Mouse (Mus musculus) forebrain, embryonic 13.5 days (tissue): ENCODE data around the gene Ptrhd1. TPM values are rescaled to one million over a fixed set of nuclear protein-coding genes. Genes with fewer than 3 reads are reported as not detected.
"Not testable (repeated sequence)": the region's sequence is repeated elsewhere in the genome, so short reads cannot be mapped to it uniquely, and the experiment has no call there.

Source experiments
- ATAC-seq: fragments of 200-750 bp; cut with Nextera tagmentation; 2 replicates; pipeline ENCODE4 v1.8.0; 2017
- H3K27ac ChIP-seq: fragments of 300-500 bp; sonication (generic); 2 replicates; pipeline ENCODE4 v1.5.1; 2015; ENCODE audit warnings: inconsistent platforms, mild to moderate bottlenecking, moderate library complexity
- H3K27me3 ChIP-seq: fragments of 300-500 bp; sonication (generic); 2 replicates; pipeline ENCODE4 v1.6.1; 2015; ENCODE audit warnings: mild to moderate bottlenecking, inconsistent platforms
- H3K36me3 ChIP-seq: fragments of 300-500 bp; sonication (generic); 2 replicates; pipeline ENCODE4 v1.6.1; 2015; ENCODE audit warnings: mild to moderate bottlenecking, inconsistent platforms; ENCODE audit not compliant: poor library complexity, severe bottlenecking
- H3K4me1 ChIP-seq: fragments of 300-500 bp; sonication (generic); 2 replicates; pipeline ENCODE4 v1.6.1; 2015; ENCODE audit warnings: inconsistent platforms
- H3K4me2 ChIP-seq: fragments of 300-500 bp; sonication (generic); 2 replicates; pipeline ENCODE4 v1.6.1; 2015; ENCODE audit warnings: inconsistent platforms, mild to moderate bottlenecking, moderate library complexity
- H3K4me3 ChIP-seq: fragments of 300-500 bp; sonication (generic); 2 replicates; pipeline ENCODE4 v1.5.1; 2015; ENCODE audit warnings: mild to moderate bottlenecking, inconsistent platforms
- H3K9ac ChIP-seq: fragments of 300-500 bp; sonication (generic); 2 replicates; pipeline ENCODE4 v1.6.1; 2015; ENCODE audit warnings: mild to moderate bottlenecking, inconsistent platforms
- H3K9me3 ChIP-seq: fragments of 300-500 bp; sonication (generic); replicated peaks from 2 replicates; pipeline ENCODE4 v1.6.1; 2016; ENCODE audit warnings: inconsistent platforms
- WGBS: fragments of 180-500 bp; shearing (Covaris S2); methylation state at CpG from one replicate; pipeline ENCODE4 v1.1.7; 2015; 5-methylcytosine and 5-hydroxymethylcytosine counted together
- polyA plus RNA-seq: library from polyadenylated mRNA; unstranded; fragments of >200 nt; fragmentation: Nextera tagmentation; extraction: Ambion mirVana; gene quantifications from 2 replicates; pipeline ENCODE4 v1.2.1, GENCODE M21; 2015

Gene Ptrhd1
- polyA plus RNA-seq, 1 experiment from 2014 or later: 5.7 TPM

DNA sequence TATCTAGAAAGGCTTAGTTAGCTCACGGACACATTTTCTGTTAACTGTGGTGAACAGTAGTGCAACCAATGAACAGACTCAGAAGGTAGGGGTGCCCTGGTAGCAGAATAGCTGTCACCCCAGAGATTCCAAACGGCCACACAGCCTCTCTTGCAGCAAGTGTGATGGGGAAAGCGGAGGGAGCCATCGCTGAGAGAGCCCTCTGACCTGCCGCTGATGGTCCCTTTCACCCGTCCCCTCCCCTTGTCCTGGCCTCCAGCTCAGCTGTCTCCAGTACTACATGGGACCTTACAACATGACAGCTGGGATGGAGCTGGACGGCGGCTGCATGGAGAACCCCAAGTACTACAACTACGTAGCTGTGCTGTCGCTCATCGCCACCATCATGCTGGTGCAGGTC, 27.7 kb upstream of the Ptrhd1 start:
- 93% methylated on average over 11 of the region's 11 CpGs for WGBS

DNA sequence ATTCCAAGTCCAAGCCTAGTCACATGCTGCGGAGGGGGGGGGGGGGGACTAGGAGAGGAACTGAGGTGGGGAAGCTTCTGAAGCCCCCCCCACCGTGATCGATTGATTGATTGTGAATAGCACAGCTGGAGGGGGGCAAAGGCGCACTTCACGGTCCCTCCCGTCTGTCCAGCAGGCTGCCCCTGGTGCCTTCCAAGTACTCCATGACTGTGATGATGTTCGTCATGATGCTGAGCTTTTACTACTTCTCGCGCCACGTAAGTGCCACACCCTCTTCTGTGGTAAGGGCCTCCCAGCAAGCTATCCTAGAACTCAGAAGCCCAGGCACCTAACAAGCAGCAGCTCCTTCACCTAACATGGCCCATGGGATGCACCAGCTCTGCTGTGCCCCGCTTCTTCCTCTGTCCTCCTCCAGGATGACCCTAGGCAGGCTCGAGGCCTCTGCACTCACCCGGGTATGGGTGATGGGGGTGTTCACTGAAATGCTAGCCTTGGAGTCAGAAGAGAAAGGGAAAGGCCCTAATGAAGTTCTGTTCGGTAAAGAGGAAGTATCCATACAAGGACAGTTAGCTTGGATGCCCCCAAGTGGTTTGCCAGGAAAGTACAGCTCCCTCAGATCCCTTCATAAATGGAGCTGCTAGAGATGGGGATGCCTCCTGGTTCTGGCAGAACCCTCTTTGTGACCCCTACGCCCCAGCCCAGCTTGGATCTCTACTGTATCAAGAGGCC, 25.3 kb upstream of the Ptrhd1 start:
- Histone ChIP-seq H3K27me3 (no peaks in the 10 kb centered on the region), H3K4me3 (no peak overlapping the region), H3K27ac (no peak overlapping the region), H3K9ac (no peak overlapping the region), H3K36me3 (peaks cover 87% of the 10 kb centered on the region), H3K4me2 (no peak overlapping the region), H3K4me1 (no peaks in the 10 kb centered on the region), H3K9me3 (no peaks in the 10 kb centered on the region)
- 82% methylated on average over 15 of the region's 15 CpGs for WGBS
- 0 out of 2 replicates have a peak, but pooled peaks have one; percentile 19 for ATAC-seq

More for the DNA sequence above, 27.7 kb upstream of the Ptrhd1 start:
- no peak overlapping the region for H3K4me3 ChIP-seq
- H3K4me2 ChIP-seq: no peak overlapping the region
- H3K27ac ChIP-seq: no peak overlapping the region
- no peaks in the 10 kb centered on the region for H3K27me3 ChIP-seq
- no peaks in the 10 kb centered on the region for H3K9me3 ChIP-seq
- no peaks in the 10 kb centered on the region for H3K4me1 ChIP-seq
- no peak overlapping the region for H3K9ac ChIP-seq
- ATAC-seq: no peak
- peaks cover 72% of the 10 kb centered on the region for H3K36me3 ChIP-seq

DNA sequence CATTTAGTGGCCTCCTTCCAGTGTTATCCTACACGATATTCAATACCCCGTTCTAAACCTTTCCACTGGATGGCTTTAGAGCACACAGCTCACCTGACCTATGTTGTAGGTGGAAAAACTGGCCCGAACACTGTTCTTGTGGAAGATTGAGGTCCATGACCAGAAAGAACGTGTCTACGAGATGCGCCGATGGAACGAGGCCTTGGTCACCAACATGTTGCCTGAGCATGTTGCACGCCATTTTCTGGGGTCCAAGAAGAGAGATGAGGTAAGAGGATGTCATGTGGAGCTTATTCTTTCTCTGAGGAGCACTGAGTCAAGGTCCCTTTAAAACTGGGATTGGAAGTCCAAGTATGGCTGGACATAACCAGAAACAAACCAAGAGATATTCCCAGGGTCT, 24.6 kb upstream of the Ptrhd1 start:
- no peak overlapping the region for H3K9ac ChIP-seq
- H3K27me3 ChIP-seq: no peaks in the 10 kb centered on the region
- 95% methylated on average over 9 of the region's 9 CpGs for WGBS
- H3K36me3 ChIP-seq: peaks cover 87% of the 10 kb centered on the region
- no peak for ATAC-seq
- no peaks in the 10 kb centered on the region for H3K4me1 ChIP-seq
- H3K4me3 ChIP-seq: no peak overlapping the region
- no peaks in the 10 kb centered on the region for H3K9me3 ChIP-seq
- H3K27ac ChIP-seq: no peak overlapping the region
- H3K4me2 ChIP-seq: no peak overlapping the region

DNA sequence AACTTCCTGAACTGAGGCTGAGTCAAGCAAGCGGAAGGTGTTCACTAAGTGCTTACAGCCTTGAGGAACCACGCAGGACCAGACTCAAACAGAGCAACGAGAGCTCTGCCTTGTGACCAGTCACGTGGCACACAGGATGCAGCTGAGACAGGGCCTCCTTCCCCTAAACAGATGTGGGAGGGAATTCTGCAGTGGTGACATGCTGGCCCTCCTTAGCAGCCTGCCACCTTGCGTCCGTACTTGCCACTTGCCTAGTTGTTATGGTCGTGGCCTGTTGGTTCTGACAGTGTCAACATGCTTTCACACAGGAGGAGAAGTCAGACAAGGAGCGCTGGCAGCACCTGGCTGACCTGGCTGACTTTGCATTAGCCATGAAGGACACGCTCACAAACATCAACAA, 22.7 kb upstream of the Ptrhd1 start:
- peaks cover 93% of the 10 kb centered on the region for H3K36me3 ChIP-seq
- H3K27ac ChIP-seq: no peak overlapping the region
- no peaks in the 10 kb centered on the region for H3K4me1 ChIP-seq
- 93% methylated on average over 9 of the region's 9 CpGs for WGBS
- H3K27me3 ChIP-seq: no peaks in the 10 kb centered on the region
- H3K4me2 ChIP-seq: no peak overlapping the region
- no peaks in the 10 kb centered on the region for H3K9me3 ChIP-seq
- no peak overlapping the region for H3K9ac ChIP-seq
- no peak for ATAC-seq
- no peak overlapping the region for H3K4me3 ChIP-seq

DNA sequence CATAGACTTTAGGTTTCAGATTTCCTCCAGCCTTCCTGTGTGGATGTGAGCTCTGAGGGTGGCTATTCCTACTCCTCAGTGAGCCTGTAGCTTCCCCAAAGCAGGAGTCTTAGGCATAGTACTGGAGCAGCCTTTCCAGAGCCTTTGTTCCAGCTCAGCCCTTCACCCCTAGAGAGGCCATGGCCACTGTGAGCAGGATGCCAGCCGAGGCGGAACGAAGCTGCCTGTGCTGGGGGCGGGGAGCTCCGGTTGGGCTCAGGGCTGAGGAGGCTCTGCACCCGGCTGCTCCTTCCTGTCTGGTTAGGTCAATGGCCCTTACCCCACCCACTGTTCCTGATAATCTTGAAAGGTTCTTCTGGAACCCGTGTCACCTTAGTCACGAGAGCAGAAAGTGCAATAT, 20.9 kb upstream of the Ptrhd1 start:
- Histone ChIP-seq H3K27me3 (no peaks in the 10 kb centered on the region), H3K9ac (no peak overlapping the region), H3K36me3 (peaks cover 92% of the 10 kb centered on the region), H3K4me1 (no peaks in the 10 kb centered on the region), H3K27ac (no peak overlapping the region), H3K4me2 (no peak overlapping the region), H3K4me3 (no peak overlapping the region), H3K9me3 (no peaks in the 10 kb centered on the region)
- ATAC-seq: no peak
- WGBS: 85% methylated on average over 8 of the region's 8 CpGs

DNA sequence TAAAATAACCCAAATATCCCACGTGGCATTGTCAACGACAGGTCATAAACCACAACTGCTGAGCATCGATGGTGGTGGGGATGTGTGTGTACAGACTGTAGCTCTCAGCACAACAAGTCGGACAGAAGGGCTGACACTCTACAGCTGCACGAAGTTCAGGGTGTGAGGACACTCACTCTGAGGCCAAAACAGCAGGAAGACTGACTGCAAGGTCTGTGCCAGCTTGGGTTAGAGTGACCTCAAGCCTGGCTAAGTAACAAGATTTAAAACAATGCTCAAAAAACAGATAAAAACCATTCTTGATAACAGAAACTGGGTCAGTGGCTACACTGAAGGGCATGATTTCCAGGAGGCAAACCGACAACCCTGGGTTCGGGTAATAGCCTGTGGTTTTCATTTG, 3.7 kb upstream of the Ptrhd1 start:
- Histone ChIP-seq H3K9ac (no peak overlapping the region), H3K4me3 (no peak overlapping the region), H3K4me1 (peaks cover 19% of the 10 kb centered on the region), H3K27me3 (no peaks in the 10 kb centered on the region), H3K4me2 (no peak overlapping the region), H3K9me3 (no peaks in the 10 kb centered on the region), H3K36me3 (peaks cover 52% of the 10 kb centered on the region), H3K27ac (no peak overlapping the region)
- 96% methylated on average over 7 of the region's 7 CpGs for whole genome bisulfite sequencing
- no peak for ATAC-seq

DNA sequence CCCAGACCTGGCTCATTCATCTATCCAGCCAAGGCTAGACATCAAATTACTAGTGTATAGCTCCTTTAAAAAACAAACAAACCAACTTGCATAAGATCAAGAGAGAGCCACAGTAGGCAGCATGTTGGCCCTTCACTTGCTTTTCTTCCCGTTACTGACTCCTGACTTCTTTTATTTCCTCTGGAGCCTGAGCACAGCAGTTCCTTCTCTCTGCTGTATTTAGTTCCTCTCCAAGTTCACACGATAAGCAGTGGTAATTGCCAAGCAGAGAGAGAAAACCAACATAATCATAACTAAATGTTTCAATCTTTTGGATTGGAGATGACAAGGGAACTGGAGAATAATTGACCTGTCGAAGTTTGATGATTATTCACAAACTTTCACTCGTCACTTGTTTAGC, 1.1 kb upstream of the Ptrhd1 start:
- Histone ChIP-seq H3K9ac (peak overlapping the region; percentile 74; the same call in 1 of the 2 replicates), H3K4me3 (peak overlapping the region; percentile 73), H3K9me3 (no peaks in the 10 kb centered on the region), H3K36me3 (peaks cover 31% of the 10 kb centered on the region), H3K27me3 (no peaks in the 10 kb centered on the region), H3K4me1 (peaks cover 20% of the 10 kb centered on the region), H3K4me2 (peak overlapping the region; percentile 74), H3K27ac (no peak overlapping the region)
- WGBS: 41% methylated on average over 4 of the region's 4 CpGs
- no peak for ATAC-seq

DNA sequence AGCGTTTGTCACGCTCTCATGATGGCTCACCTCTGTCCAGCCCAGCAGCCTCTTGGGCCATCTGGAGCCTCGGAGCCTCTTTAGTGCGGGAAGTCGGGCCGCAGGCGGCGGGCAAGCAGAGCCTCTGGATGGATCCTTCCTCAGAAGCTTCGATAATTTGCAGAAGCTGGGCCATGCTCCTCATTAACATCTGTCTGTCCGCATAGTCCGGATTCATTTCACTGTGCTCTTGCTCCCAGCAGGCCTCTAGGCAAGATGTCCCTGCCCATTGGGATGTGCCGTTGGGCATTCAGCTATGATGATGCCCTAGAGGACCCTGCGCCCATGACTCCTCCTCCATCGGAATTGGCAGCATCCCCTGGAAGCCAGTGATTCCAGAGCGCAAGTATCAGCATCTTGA, 3.7 kb downstream of the Ptrhd1 start:
- Histone ChIP-seq H3K36me3 (peaks cover 5% of the 10 kb centered on the region; the same call in 1 of the 2 replicates), H3K9ac (no peak overlapping the region), H3K4me3 (no peak overlapping the region), H3K27me3 (no peaks in the 10 kb centered on the region), H3K4me1 (peaks cover 15% of the 10 kb centered on the region), H3K27ac (no peak overlapping the region), H3K9me3 (no peaks in the 10 kb centered on the region), H3K4me2 (no peak overlapping the region)
- ATAC-seq: no peak
- WGBS: 94% methylated on average over 15 of the region's 15 CpGs

DNA sequence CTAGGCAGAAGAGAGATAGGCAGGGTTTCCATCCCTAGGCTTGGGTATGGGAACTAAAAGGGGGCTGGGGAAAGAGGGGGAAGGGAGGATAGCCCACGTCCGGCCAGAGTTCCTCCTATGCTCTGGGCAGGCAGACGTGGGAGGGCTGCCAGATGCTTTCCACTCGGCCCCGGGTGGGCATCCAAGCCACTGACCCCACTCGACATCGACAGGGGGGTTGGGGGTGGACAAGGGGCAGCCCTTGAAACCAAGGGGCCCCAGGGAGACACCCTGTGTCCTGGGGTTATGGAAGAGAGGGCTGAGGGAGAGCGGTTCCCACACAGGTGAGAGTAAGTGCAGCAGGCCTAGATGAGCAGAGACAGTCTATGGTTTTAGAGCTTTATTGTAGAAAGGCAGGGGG, 6.5 kb downstream of the Ptrhd1 start:
- 80% methylated on average over 8 of the region's 8 CpGs for WGBS
- ATAC-seq: not testable (repeated sequence)

DNA sequence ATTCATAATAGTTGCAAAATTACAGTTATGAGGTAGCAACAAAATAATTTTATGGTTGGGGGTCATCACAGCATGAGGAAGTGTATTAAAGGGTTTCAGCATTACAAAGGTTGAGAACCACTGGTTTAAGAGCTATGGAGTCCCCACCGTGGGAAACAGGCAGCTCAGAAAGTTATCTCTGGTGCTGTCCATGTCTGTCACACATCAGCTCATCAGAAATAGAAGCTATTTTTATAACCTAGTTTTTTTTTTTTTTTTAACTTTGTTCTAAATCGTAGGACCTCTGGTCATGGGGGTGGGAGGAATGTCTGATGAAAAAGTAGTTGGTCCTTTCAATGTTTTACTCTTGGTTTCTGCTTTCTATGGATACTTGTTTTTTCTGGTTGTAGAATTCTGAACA, 10.0 kb downstream of the Ptrhd1 start:
- WGBS: 84% methylated on average over 2 of the region's 2 CpGs
- no peak for ATAC-seq
- Histone ChIP-seq H3K36me3 (peaks cover 9% of the 10 kb centered on the region; the same call in 1 of the 2 replicates), H3K4me2 (no peak overlapping the region), H3K9me3 (no peaks in the 10 kb centered on the region), H3K27ac (no peak overlapping the region), H3K4me1 (no peaks in the 10 kb centered on the region), H3K4me3 (no peak overlapping the region), H3K27me3 (no peaks in the 10 kb centered on the region), H3K9ac (no peak overlapping the region)

More for the DNA sequence above, 6.5 kb downstream of the Ptrhd1 start:
- H3K27me3 ChIP-seq, H3K4me2 ChIP-seq, H3K27ac ChIP-seq, H3K4me1 ChIP-seq, H3K9ac ChIP-seq, H3K36me3 ChIP-seq, H3K9me3 ChIP-seq, H3K4me3 ChIP-seq: not testable (repeated sequence)

DNA sequence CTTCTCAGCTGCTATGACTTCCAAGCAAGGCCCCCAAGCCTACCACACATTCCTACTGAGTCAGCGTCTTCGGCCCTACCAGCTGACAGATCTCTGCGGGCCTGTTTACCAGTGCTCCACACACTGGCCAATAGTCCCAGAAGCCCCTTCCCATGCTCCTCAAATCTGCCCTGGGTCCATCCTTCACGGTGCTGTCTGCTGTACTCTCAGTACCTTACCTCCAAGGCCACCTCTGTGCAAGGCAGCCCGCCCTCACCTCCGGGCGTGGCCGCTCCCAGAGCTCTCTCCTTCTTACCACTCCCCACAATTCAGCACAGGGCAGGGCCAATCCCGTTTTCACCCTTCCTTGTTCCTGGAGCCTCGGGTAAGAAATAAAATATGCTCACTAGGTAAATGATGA, 11.9 kb downstream of the Ptrhd1 start:
- H3K9ac ChIP-seq: no peak overlapping the region
- ATAC-seq: no peak
- no peaks in the 10 kb centered on the region for H3K4me1 ChIP-seq
- H3K27me3 ChIP-seq: no peaks in the 10 kb centered on the region
- WGBS: 90% methylated on average over 10 of the region's 10 CpGs
- no peaks in the 10 kb centered on the region for H3K9me3 ChIP-seq
- H3K4me3 ChIP-seq: no peak overlapping the region
- H3K27ac ChIP-seq: no peak overlapping the region
- H3K36me3 ChIP-seq: peaks cover 17% of the 10 kb centered on the region; the same call in 1 of the 2 replicates
- H3K4me2 ChIP-seq: no peak overlapping the region

DNA sequence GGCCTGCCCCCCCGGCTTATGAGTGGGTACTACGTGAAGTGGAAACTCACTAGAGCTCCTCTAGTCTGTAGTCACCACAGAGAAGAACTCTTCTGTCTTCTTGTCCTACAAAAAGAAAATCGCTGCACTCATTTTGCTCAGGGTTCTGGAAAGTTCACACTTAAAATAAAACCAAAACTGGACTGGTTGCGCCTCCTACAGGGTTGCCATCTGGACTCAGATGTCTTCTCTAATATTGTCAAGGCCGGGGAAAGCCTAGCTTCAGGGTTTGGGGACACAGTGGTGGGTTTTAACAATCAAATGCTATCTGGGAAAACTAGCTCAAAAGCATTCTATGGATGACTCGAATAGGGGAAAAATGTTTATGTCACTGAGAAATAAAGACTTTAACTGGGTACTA, 16.0 kb downstream of the Ptrhd1 start:
- Histone ChIP-seq H3K27ac (no peak overlapping the region), H3K9me3 (no peaks in the 10 kb centered on the region), H3K4me3 (no peak overlapping the region), H3K4me1 (no peaks in the 10 kb centered on the region), H3K27me3 (no peaks in the 10 kb centered on the region), H3K4me2 (no peak overlapping the region), H3K36me3 (peaks cover 48% of the 10 kb centered on the region), H3K9ac (no peak overlapping the region)
- WGBS: 89% methylated on average over 6 of the region's 6 CpGs
- ATAC-seq: no peak
